Mouse (Mus musculus): Measurements from ENCODE around the gene Grm2.

- no peak for TF ChIP-seq GATA1 (IDR thresholded peaks at IDR 0.05; ENCODE audit: borderline replicate concordance, low read length)
- no peak for TF ChIP-seq FLI1 (IDR thresholded peaks at IDR 0.05; ENCODE audit: low read length)
Measured at GRCm38 (mm10) chr9:106643787-106644186, 12.1 kb downstream of the Grm2 start.
